Mouse (Mus musculus) kidney, adult 11 months (tissue): ENCODE measurements around the gene Plod3.

Source experiments
- DNase-seq: peaks from one replicate; pipeline ENCODE4 v3.0.0; 2022

Plod3 gene

DNA sequence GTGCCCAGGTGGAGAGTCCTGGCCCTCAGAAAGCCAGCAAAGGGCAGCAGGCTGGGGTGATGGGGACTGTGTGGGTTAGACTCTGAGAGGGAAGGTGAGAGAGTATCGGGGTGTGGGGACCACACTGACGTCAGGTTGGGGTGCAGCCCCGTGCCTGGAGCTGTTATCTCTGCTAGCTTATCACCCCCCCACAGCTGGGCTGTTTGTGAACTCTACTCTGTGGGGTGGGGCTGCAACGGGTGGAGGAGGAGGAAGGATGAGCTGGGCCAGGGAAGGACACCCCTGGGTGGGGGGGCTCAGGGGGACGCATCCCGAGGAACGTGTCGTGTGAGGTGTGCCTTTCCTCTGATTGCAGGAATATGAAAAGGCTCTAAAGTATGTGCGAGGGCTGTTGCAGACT, 21.6 kb upstream of the Plod3 start:
- no peak for DNase-seq

DNA sequence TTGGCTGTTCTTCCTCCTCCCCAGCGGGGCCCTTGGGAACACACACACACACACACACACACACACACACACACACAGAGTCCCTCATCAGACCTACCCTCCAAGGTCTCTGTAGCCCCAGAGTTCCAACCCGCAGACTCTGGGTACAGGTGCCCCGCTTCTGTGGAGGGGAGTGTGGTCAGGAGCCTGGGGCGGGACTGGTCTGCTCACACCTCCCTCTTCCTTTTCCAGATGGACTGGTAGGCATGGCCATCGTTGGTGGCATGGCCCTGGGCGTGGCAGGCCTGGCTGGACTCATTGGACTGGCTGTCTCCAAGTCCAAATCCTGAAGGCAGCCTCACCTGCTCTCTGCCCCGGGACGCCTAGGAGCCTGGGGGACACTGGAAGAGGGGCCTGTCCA, 21.1 kb upstream of the Plod3 start:
- DNase-seq, result peak; percentile 62

DNA sequence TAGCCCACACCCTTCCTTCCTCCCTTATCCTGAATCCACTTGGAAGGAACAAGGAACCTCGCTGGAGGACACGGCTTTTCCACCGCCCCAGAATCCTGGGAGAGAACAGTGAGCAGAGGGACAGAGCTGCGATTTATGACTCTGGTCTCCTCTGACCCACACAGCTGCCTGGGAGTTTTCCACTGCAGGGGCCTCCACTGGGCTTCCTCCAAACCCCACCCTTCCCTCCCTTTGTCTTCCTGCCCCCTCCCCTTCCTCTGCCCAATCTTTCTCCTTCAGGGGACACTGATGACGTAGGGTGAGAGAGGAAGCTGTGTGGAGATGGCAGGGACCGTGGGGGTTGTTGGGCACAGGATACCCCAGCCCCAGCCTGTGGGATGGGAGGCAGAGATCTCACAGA, 20.5 kb upstream of the Plod3 start, which contains the start of gene Cldn15:
TSS of gene Cldn15 (plus strand) at position 286 of the 400 bp plus-strand sequence.
- peak; percentile 82 for DNase-seq

DNA sequence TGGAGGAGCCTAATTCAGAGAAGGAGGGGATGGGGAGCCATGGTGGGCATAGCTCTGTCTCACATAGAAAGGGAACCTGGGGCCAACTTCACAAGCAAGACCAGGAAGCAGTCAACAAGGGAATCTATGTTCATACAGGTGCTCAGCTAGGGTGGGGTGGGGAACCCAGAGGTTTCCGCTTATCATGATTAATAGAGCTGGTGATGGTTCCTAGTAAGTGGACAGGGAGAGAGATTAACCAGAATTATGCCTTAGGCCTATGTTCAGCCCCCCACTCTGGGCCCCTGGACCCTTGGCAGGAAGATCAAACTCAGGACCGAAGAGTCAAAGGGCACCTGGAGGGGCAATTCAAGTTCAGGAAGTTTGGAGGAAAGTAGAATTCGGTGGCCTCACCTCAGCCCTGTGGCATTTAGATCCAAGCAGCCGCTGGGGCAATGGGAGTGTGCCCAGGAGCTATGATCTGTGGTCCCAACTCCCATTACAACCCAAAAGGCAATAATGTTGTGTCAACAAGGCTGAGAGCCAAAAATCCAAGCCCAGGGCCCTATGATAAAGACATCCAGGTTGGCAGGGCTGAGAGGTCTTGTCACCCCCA, 19.9 kb upstream of the Plod3 start:
- DNase-seq, result no peak

DNA sequence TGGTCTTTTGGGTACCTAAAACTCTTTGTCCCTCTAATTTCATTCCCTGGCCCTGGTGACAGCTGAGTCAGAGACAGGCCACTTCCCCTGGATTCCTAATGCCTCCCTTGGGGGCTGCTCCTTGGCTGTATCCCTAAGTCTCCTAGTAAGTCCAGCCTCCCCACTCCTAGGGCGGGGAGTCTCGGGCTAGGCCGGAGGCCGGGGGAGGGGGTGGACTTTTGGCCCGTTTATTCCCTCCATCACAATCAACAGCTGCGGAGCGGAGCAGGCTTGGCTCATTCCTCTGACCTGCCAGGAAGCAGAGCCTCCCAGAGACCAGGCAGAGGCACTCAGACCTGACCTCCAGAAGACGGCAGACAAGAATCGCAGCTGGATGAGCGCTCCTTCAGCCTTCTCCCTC, 19.2 kb upstream of the Plod3 start:
- peak; percentile 90 for DNase-seq

DNA sequence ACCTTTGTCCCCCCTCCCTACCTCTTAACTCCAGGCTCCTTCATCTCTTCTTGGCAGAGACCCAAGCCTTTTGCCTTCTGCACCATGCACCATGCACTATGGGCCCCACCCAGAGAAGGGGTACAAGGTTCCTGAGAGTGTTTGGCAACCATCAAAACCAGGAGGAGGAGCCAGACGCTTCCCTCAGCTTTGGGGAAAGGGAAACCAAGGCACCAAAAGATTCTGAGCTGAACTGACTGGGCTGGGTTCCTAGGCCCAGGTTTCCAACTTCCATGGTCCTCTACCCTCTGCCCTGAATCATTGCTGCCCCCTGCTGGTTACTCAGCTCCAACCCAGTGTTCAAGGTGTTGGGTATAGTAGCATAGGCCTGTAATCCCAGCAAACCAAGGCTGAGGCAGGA, 16.1 kb upstream of the Plod3 start:
- DNase-seq, result peak; percentile 76

DNA sequence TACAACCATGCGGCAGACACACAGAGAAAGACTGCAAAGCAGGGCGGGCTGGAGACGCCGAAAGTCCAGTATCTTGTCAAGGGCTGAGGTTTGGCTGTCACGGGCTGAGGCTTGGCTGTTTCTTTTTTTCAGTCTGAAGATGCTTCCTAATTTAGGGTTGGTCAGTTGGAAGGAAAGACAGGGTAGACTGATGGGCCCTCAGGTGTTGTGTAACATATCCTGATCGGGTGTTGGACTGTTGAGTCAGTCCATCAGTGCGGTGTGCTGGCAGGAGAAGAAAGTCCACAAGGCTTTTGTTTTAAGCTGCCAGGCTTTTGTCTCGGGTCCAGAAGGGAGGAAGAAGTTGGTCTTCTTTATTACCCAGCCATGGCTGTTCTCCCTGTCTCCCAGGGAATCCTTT, 13.1 kb upstream of the Plod3 start:
- no peak for DNase-seq

DNA sequence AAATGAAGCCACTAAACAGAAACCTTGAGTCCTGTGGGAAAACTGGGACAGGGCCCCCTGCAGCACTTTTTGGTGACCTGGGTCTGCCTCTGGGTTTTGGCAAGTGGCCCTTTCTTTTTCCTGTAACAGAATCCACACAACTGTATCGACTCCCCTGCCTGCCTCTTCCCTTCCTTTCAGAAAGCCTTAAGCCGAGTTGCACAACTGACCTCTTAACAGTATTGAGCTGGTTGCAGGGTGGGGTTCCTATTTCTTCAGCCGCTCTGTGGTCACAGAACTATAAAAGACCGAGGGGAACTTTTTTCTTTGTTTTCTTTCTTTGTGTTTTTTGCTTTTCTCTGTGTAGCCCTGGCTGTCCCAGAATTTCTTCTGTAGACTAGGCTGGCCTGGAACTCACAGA, 9.1 kb upstream of the Plod3 start:
- DNase-seq, result no peak

DNA sequence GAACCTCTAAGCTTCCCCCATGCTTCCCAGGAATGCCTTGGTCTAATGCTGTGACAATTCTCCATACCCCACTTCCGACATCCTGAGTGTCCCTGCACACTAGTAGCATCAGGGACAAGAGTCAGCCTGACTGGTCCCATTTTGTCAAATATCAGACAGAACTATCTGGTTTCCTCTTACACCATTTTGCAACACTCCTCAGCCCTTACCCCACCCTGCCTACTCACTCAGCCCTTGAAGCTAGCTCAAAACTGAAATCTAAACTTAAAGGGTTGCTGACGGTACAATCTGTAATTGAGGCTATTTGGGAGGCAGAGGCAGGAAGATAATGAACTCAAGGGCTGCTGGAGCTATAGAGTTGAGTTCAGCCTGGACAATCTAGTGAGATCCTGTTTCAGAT, 7.1 kb upstream of the Plod3 start:
- DNase-seq, result no peak

DNA sequence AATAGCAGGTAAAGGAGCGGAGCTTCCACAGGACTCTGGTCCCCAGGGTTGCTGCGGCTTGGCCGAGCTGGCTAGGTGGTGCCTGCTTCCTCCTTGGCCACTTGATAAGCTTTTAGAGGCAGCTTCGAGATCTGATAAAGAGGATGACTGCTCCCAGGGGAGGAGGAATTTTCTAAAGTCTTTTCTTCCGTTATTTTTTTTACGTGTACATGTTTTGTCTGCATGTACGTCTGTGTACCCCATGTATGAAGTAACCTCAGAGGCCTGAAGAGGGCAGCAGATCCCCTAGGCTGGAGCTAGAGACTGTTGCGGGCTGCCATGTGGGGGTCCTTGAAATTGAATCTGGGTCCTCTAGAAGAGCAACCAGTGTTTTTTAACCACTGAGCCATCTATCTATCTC, 5.8 kb upstream of the Plod3 start:
- DNase-seq, result no peak

DNA sequence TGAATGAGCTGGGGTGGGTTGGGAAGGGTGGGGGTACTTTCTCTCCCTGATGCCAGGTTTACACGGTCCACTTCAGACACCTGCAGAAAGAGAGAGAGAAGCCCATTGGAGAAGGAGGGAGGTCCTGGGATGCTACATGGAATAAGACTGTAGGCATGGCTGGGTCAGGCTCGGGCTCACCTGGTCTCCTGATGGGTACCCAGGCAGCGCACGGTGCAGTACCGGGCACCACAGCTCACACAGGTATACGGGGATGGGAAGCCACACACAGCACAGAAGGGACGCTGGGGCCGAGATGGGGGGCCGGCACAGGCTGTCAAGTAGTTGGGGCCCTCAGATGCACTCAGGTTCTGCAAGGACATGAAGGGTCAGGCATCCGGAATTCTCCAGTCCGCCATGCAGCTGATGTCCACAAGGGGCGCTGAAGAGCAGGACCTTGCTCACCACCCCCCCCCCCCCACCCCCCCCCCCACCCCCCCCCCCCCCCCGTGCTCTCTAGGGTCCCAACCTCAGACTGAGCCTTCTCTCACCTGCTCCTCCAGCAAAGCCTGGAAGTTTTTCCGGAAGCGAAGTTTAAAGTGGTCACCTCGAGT, 4.4 kb upstream of the Plod3 start:
- no peak for DNase-seq

DNA sequence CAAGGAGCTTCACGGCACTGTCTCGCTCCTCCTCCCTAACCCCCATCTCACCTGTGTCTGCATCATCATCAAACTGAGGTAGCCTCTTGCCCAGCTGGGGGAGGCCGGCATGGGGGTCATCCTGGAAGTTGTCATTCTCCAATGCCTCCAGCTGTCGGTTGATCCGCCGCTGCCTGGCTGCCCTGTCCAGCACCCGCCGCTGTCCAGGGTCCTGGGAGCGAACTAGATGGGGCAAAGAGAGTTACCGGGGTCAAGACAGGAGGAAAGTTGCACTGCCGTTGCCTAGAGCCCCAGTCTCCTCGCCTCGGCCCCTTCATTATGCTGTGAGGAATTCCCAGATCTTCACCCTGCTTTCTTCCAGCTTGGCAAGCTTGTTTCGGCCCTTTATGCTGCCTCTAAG, 2.0 kb upstream of the Plod3 start:
- DNase-seq, result no peak

DNA sequence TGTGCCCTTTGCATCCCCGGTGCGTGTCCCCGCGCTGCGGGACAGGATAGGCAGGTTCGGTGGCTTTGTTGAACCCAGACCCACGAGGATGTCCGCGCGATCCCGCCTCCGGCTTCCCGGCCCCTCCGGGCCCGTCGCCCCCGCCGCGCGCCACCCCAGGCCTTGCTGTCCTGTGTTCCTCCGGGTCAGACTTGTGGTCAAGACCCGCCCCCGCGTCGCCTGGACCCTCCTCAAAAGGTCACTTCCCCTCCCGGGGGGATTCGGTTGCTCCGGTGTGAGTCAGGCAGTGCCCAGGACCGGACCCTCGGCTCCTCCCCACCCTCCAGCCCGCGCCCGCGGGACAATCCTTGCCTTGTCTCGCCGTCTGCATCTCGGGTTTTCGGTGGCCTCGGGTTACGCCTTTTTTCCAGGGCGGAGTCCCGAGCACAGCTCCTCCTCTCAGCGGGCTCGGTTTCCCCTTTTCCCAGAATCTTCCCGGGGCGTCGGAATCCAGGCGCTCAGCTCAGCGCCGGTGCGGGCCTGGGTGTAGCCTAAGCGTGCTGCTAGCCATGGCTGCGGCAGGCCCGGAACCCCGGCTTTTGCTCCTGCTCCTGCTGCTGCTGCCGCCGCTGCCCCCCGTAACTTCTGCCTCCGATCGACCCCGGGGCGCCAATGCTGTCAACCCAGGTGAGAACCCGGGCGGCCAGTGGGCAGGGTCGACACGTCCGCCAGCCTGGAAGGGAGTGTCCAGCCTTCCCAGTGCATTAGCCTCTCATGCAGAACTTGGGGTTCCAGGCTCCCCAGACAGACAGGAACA, 517 bp downstream of the Plod3 start:
- DNase-seq, result peak; percentile 82

DNA sequence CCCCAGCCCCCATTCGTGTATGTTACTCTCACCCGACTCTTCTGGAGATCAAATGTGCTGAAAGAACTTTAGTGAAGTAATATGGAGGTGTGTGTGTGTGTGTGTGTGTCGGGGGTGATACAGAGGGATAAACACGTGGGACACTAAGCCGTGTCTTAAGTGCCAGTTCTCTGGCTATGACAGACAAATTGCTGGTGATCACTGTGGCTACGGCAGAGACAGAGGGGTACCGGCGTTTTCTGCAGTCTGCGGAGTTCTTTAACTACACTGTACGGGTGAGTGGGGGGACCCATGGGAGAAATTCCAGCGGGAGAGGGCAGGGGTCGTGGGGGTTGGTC, 1.1 kb downstream of the Plod3 start, which contains the start of gene Znhit1:
TSS of gene Znhit1 (minus strand) at position 88 of the 338 bp plus-strand sequence.
- no peak for DNase-seq

DNA sequence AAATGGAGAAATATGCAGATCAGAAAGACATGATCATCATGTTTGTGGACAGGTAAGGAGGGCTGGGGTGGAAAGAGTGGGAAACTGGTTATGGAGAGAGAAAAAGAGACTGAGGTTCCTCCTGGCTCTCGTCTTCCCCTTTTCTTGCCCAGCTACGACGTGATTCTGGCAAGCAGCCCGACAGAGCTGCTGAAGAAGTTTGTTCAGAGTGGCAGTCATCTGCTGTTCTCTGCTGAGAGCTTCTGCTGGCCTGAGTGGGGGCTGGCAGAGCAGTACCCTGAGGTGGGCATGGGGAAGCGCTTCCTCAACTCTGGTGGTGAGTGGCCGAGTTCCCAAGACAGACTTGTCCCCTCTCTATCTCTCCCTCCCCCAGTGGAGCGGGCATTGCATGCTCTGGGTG, 1.6 kb downstream of the Plod3 start:
- no peak for DNase-seq

DNA sequence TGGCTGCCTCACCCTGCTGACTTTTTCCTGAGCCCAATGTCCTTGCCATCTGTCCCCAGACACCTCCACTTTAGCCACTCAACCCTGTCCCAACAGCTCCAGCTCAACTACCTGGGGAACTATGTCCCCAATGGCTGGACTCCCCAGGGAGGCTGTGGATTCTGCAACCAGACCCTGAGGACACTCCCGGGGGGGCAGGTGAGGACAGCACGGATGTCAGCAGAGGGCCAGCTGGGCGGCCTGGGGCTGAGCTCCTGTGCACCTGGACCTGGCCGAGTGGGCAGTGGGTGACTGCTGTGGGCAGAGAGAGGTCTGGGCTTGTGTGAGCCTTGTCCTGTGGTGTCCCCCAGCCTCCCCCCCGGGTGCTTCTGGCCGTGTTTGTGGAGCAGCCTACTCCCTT, 3.0 kb downstream of the Plod3 start:
- DNase-seq, result no peak

DNA sequence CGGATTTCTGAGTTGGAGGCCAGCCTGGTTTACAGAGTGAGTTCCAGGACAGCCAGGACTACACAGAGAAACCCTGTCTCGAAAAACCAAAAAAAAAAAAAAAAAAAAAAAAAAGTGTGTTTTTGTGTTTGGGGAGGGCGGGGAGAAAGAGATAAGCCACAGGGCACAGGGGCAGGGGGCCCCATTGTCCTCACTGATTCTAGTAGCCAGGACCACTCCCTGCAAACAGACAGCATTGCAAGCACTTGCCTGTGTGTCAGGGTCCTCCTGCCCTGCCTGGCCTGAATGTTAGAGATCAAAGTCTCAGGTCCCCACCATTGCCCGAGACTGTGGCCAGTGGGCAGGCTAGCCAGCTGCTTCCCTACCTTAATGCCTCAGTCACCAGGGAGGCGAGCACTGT, 12.6 kb downstream of the Plod3 start:
- DNase-seq, result no peak

DNA sequence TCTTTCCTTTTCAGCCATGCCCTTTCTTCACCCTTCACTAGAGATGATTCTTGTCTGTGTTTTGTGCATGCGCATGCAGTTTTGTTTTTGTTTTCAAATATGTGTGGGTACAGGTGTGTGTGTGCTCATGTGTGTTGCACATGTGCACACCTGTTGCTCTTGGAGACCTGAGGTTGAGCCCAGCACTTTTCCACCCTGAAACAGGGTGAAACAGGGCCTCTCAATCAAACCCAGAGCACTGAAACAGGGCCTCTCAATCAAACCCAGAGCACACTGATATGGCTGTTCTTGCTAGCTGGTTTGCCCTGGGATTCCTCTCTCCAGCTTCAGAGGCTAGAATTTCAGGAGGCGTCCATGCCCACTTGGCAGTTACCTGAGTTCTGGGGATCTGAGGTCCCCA, 13.8 kb downstream of the Plod3 start:
- DNase-seq, result no peak

DNA sequence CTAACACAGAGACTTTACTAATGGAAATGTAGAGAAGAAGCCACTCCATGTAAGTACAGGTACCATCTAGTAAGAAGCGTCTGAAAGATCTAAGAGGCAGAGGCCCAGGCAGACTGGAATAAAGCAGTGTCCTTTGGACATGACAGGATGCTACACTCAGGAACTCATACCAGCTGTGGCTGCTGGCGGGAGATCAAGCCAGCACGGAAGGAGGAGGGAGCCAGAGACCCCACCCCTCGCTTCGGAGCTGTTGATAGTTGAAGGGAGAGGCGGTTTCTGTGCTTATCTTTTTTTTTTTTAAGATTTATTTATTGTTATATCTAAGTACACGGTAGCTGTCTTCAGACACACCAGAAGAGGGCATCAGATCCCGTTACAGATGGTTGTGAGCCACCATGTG, 20.5 kb downstream of the Plod3 start:
- no peak for DNase-seq

DNA sequence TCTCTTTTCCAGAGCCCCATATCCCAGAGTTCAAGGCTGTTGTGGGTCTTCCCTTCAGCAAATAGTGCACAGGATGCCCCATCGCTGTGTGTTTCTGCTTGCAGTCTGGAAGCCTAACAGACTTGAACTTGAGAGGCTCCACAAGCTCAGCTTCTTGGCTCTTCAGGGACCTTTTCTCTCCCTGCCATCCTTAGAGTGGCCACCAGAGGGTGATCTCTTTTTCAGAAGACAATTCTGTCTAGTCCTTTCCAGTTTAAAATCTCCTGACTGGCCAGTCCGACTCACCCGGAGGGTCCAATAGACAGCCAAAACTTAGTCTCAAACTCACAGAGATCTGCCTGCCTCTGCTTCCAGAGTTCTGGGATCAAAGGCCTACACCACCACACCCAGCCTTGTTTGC, 23.2 kb downstream of the Plod3 start:
- DNase-seq, result no peak

DNA sequence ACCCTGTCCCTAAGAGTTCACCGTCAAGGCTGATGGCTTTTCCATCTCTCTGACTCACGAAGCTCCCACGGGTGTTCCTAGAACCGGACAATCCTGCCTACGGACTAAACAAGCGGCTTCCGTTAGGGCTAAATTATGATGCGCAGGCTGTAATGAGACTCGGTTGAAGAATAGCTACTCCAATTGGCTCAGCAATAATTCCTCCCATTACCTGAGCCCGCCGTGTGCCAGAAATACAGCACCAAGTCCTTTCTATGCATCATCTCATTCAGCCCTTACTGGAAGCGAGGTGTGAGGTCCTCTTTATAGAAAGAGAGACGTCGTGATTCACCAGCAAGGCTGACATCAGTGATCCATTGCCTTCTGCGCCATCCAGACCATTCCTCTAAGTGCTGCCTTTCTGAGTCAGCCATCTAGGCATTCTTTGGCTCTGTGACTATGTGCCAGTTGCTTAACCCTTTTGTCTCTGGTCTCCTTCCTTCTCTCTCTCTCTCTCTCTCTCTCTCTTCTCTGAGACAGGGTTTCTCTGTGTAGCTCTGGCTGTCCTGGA, 25.7 kb downstream of the Plod3 start:
- no peak for DNase-seq

DNA sequence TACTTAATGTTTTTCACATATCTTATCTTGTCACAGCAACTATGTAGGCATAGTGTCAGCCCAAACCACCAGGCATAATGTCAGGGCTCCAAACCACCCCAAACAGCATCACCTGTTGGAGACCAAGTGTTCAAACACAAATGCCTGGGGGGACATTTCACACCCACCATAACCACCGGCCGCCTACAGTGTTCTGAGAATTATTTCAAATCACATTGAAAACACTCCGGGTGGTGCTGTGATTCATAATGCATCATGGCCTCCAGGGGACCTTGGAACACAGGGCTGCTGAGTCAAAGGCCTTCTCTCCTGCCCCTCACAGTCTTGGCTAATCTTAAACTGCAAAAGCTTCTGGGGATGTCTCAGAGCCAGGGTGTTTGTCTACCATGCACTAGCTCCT, 29.1 kb downstream of the Plod3 start:
- no peak for DNase-seq

DNA sequence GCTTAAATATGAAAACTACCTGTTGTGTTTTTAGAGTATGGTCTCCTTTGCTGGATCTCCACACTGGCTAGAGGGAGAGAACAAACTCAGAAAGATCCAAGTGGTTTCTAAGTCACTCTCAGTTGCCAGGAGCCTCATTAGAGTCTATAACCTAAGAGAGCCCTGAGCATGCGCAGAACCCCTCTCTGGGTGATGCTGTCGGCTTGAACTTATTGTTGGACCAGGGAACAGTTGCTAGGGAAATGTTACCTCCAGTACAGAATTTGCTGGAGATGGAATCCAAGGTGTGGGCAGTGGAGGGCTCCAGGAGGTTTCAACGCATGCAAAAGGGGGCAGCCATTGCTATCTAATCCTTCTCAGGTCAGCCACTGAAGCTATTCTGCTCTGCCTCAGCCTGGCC, 37.5 kb downstream of the Plod3 start:
- DNase-seq, result no peak

DNA sequence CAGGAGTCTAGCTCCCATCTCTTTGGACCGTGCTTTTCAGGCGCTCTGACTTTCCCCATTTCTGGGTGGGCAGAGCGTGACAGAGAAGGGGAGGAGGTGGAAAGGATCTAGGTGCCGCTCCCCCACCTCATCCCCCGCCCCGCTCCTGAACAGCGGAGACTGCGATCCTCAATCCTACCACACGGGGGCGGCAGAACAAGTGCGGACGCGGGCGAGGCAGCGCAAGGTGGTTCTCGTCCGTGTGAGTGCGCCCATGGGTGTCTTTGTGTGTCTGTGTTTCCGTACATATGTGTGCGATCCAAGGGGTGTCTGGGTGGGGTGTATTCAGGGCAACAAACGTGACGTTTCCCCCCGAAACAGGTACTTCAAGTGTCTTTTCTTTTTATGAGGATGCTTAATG, 38.3 kb downstream of the Plod3 start:
- peak; percentile 25 for DNase-seq
